Mouse (Mus musculus) neural tube, embryonic 14.5 days (tissue): ENCODE measurements at regions not wholly inside any gene's neighbourhood (a gene's known extent, or its start where the extent isn't known, plus 50 kb on each side); places are given as distances from the start of the nearest gene placed in this dataset.

Experiments
- ATAC-seq: fragments of 200-750 bp; cut with Nextera tagmentation; 2 replicates; pipeline ENCODE4 v1.8.0; 2017; ENCODE audit warnings: low read depth, mild to moderate bottlenecking, moderate TSS enrichment, moderate library complexity
- H3K27ac ChIP-seq: fragments of 300-500 bp; sonication (generic); 2 replicates; pipeline ENCODE4 v1.5.1; 2014; ENCODE audit warnings: low read depth, mild to moderate bottlenecking, control low read depth, low read length, moderate library complexity, mixed read lengths
- H3K27me3 ChIP-seq: fragments of 300-500 bp; sonication (generic); 2 replicates; pipeline ENCODE4 v1.6.1; 2014; ENCODE audit warnings: low read length; ENCODE audit not compliant: control insufficient read depth, insufficient read depth
- H3K36me3 ChIP-seq: fragments of 300-500 bp; sonication (generic); 2 replicates; pipeline ENCODE4 v1.6.1; 2014; ENCODE audit warnings: low read length, mixed read lengths; ENCODE audit not compliant: control insufficient read depth, insufficient read depth
- H3K4me1 ChIP-seq: fragments of 300-500 bp; sonication (generic); 2 replicates; pipeline ENCODE4 v1.6.1; 2014; ENCODE audit warnings: low read length; ENCODE audit not compliant: control insufficient read depth, insufficient read depth
- H3K4me2 ChIP-seq: fragments of 300-500 bp; sonication (generic); 2 replicates; pipeline ENCODE4 v1.6.1; 2014; ENCODE audit warnings: mild to moderate bottlenecking, low read depth, low read length, control low read depth
- H3K4me3 ChIP-seq: fragments of 300-500 bp; sonication (generic); 2 replicates; pipeline ENCODE4 v1.5.1; 2014; ENCODE audit warnings: low read depth, low read length, control low read depth, mixed read lengths
- H3K9ac ChIP-seq: fragments of 300-500 bp; sonication (generic); replicated peaks from 2 replicates; pipeline ENCODE4 v1.6.1; 2014; ENCODE audit warnings: low read depth, mild to moderate bottlenecking, control low read depth, low read length, mixed read lengths
- H3K9me3 ChIP-seq: fragments of 300-500 bp; sonication (generic); 2 replicates; pipeline ENCODE4 v1.6.1; 2016; ENCODE audit warnings: low read length; ENCODE audit not compliant: control insufficient read depth
- WGBS: fragments of 180-500 bp; shearing (Covaris S2); extraction: QIAGEN DNeasy Blood & Tissue Kit; methylation state at CpG from one replicate; pipeline ENCODE4 v1.1.7; 2014; 5-methylcytosine and 5-hydroxymethylcytosine counted together

- Histone ChIP-seq H3K27me3 (no peaks in the 10 kb centered on the region), H3K4me1 (no peaks in the 10 kb centered on the region), H3K9me3 (no peaks in the 10 kb centered on the region), H3K27ac (no peak overlapping the region), H3K4me3 (no peak overlapping the region), H3K4me2 (no peak overlapping the region), H3K9ac (no peak overlapping the region), H3K36me3 (no peaks in the 10 kb centered on the region)
- ATAC-seq, result no peak
- WGBS, result 61% methylated on average over 1 of the region's 1 CpGs
These were observed 99.4 kb upstream of the Pclo start for GRCm38 (mm10) chr5:14415234-14415862.

DNA sequence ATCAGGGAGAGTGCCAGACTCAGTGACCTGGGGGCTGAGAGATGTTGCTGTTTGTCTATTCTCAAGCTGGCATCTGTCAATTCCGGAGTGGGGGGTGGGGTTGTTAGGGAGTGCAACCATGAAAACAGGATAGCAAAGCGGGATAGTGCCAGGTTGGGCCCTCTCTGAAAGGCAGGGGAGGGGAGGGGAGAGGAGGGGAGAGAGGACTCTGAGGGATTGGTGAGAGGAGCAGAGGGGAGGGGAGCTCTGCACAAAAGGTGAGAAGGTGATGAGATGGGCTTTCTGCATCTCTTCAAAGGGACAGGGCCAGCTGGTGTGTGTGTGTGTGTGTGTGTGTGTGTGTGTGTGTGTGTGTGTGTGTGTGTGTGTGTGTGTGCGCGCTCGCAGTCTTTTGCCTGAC, 61.6 kb upstream of the Pclo start:
- H3K4me3 ChIP-seq, result no peak overlapping the region
- H3K27ac ChIP-seq, result no peak overlapping the region
- no peak overlapping the region for H3K4me2 ChIP-seq
- no peak for ATAC-seq
- no peak overlapping the region for H3K9ac ChIP-seq
- H3K4me1 ChIP-seq, result no peaks in the 10 kb centered on the region
- H3K36me3 ChIP-seq, result no peaks in the 10 kb centered on the region
- no peaks in the 10 kb centered on the region for H3K9me3 ChIP-seq
- H3K27me3 ChIP-seq, result no peaks in the 10 kb centered on the region
- 54% methylated on average over 5 of the region's 5 CpGs for WGBS
